Comparison of ENCODE assay signal across 14 mouse cellular contexts in the genomic region with DNA sequence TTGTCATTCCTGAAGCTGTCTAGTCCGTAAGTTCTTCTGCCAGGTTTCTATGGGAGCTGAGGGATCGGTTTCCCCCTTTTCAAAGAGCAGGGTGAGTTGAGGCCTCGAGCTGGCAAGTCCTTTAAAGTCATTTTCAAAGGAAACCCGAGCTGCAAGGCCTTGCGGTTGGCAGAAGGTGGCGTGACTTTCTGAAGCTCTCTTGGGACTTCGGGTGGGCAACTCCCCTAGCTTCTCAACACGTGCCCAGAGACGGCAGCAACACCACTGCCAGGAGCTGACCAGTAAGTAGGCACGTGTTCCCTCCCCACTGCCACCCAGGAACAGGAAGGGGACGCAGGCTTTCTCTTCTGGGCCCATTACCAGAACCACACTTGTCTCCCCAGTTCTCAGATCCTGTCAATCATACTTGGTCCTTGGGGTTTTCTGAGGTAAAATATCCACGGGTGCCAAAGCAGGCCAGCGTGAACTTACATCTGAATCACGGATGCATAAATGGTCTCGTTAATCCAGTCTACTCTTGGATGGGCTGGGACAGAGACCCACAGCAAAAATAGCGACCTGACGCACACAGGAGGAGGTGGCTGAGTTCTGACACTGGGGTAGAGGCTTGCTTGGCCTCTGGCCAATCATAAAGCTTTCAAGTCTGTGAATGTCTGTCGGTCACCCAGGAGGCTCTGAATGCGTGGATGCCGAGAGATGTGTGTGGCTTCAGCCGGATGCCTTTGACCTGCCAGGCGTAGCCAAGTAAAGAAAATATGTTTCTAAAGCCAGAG. TPM values are rescaled to one million over a fixed set of nuclear protein-coding genes. Genes with fewer than 3 reads are reported as not detected.
DNase-seq lines count a peak whose midpoint lies in the region; ATAC-seq and TF ChIP-seq lines count a peak whose summit lies in the region.
"Had no signal": no experiment of that assay in that cellular context is flagged by ENCODE, and none has a peak within 500 bp of the region (broad histone marks: within the 10 kb centered on the region; RNA-seq: fewer than 3 reads in every experiment).

No protein-coding gene starts in this region.

- H3K36me3 ChIP-seq in forebrain, postnatal 0 days (ENCODE audit: insufficient read depth): peaks cover 5% of the 10 kb centered on the region; the same call in 1 of the 2 replicates
- H3K36me3 ChIP-seq in forebrain, embryonic 12.5 days (replicated peaks): no peaks in the 10 kb centered on the region
- peaks cover 9% of the 10 kb centered on the region for H3K36me3 ChIP-seq in neural tube, embryonic 13.5 days

- H3K4me3 ChIP-seq in forebrain, postnatal 0 days (ENCODE audit: low read depth, low read length): no peak overlapping the region
- no peak overlapping the region for H3K4me3 ChIP-seq in forebrain, embryonic 12.5 days (replicated peaks)
- H3K4me3 ChIP-seq in neural tube, embryonic 13.5 days: no peak overlapping the region
- peak overlapping the region; percentile 29; the same call in 1 of the 2 replicates for H3K4me3 ChIP-seq in gastrocnemius, adult 2 months
- H3K4me3 ChIP-seq: heart, adult 2 months; stomach, embryonic 15.5 days had no signal

- peak; percentile 15; the same call in 1 of the 2 replicates for TF ChIP-seq CTCF in forebrain, postnatal 0 days (IDR thresholded peaks at IDR 0.05; ENCODE audit: low read depth)
- no peak for TF ChIP-seq CTCF in gastrocnemius, adult 2 months (IDR thresholded peaks at IDR 0.05)

- intact Hi-C loops in gastrocnemius, adult 2 months (cut with DNase I): loop anchor here (2.0 to 5.0 kb wide), 2 partner anchors 1298 to 1385 kb away; no protein-coding TSS in a partner anchor

- H3K4me2 ChIP-seq in forebrain, postnatal 0 days (ENCODE audit: low read depth): no peak overlapping the region
- H3K4me2 ChIP-seq in forebrain, embryonic 12.5 days: no peak overlapping the region
- H3K4me2 ChIP-seq in neural tube, embryonic 13.5 days: no peak overlapping the region
- H3K4me2 ChIP-seq: lung, embryonic 14.5 days; stomach, embryonic 15.5 days had no signal

- DNase-seq in forebrain, postnatal 0 days: no peak
- no peak for DNase-seq in neural tube, embryonic 10.5 days (ENCODE audit: extremely low spot score, low spot score)
- peak; percentile 82 for DNase-seq in gastrocnemius, adult 2 months
- peak; percentile 85 for DNase-seq in skeletal muscle tissue, adult 2 months (ENCODE audit: low read depth, low spot score)
- DNase-seq in right cerebral cortex, postnatal 36 days (ENCODE audit: low spot score in 2 of 2): no peak
- DNase-seq: lung, embryonic 14.5 days had no signal

- H3K9ac ChIP-seq in forebrain, postnatal 0 days: no peak overlapping the region
- H3K9ac ChIP-seq in forebrain, embryonic 12.5 days: no peak overlapping the region
- H3K9ac ChIP-seq in neural tube, embryonic 13.5 days: no peak overlapping the region
- H3K9ac ChIP-seq: lung, embryonic 14.5 days; stomach, embryonic 15.5 days had no signal

- no peak overlapping the region for H3K27ac ChIP-seq in forebrain, postnatal 0 days (ENCODE audit: low read depth, low read length)
- H3K27ac ChIP-seq in forebrain, embryonic 12.5 days: no peak overlapping the region
- H3K27ac ChIP-seq in neural tube, embryonic 13.5 days (replicated peaks): no peak overlapping the region
- H3K27ac ChIP-seq in gastrocnemius, adult 2 months: peak overlapping the region; percentile 92
- H3K27ac ChIP-seq: heart, adult 2 months; stomach, embryonic 15.5 days had no signal

- WGBS in forebrain, postnatal 0 days: 40% methylated on average over 22 of the region's 22 CpGs
- 67% methylated on average over 22 of the region's 22 CpGs for WGBS in forebrain, embryonic 12.5 days
- WGBS in neural tube, embryonic 13.5 days: 66% methylated on average over 22 of the region's 22 CpGs

- no peaks in the 10 kb centered on the region for H3K27me3 ChIP-seq in forebrain, postnatal 0 days (ENCODE audit: insufficient read depth, low read length)
- H3K27me3 ChIP-seq in forebrain, embryonic 12.5 days: no peaks in the 10 kb centered on the region
- H3K27me3 ChIP-seq in neural tube, embryonic 13.5 days: no peaks in the 10 kb centered on the region
- H3K27me3 ChIP-seq: stomach, embryonic 15.5 days had no signal

- H3K4me1 ChIP-seq in forebrain, postnatal 0 days (ENCODE audit: insufficient read depth): no peaks in the 10 kb centered on the region
- H3K4me1 ChIP-seq in forebrain, embryonic 12.5 days: peaks cover 14% of the 10 kb centered on the region
- H3K4me1 ChIP-seq in neural tube, embryonic 13.5 days (replicated peaks): no peaks in the 10 kb centered on the region
- H3K4me1 ChIP-seq: stomach, embryonic 15.5 days had no signal

- ATAC-seq in forebrain, postnatal 0 days: peak; percentile 51
- ATAC-seq in forebrain, embryonic 12.5 days (ENCODE audit: low FRiP score): no peak
- ATAC-seq in neural tube, embryonic 13.5 days (ENCODE audit: low read depth): 0 out of 2 replicates have a peak, but pooled peaks have one; percentile 36
- ATAC-seq: activated CD4-positive, CD25-positive, alpha-beta regulatory T cell, adult 4 months had no signal

- no peaks in the 10 kb centered on the region for H3K9me3 ChIP-seq in forebrain, postnatal 0 days (ENCODE audit: low read length)
- no peaks in the 10 kb centered on the region for H3K9me3 ChIP-seq in forebrain, embryonic 12.5 days
- H3K9me3 ChIP-seq in neural tube, embryonic 13.5 days: no peaks in the 10 kb centered on the region
- H3K9me3 ChIP-seq: stomach, embryonic 15.5 days had no signal

RNA-seq across cellular contexts. Expression of a gene that starts 24.2 kb away (rescaled TPM):
- total RNA-seq in forebrain, postnatal 0 days (2014; rRNA removed): not detected in 2 replicates
- polyA plus RNA-seq in forebrain, postnatal 0 days (2015; fragmentation: Nextera tagmentation; extraction: Ambion mirVana): not detected in 2 replicates
- not detected in 2 replicates for polyA plus RNA-seq in forebrain, embryonic 12.5 days (2016; fragmentation: Nextera tagmentation; extraction: Ambion mirVana)
- not detected in 2 replicates for polyA plus RNA-seq in neural tube, embryonic 13.5 days (2015; fragmentation: Nextera tagmentation; extraction: Ambion mirVana)
- not detected for total RNA-seq in gastrocnemius, adult 2 months (2021)
- total RNA-seq: heart, adult 2 months had no signal
- polyA plus RNA-seq: activated CD4-positive, CD25-positive, alpha-beta regulatory T cell, adult 4 months; heart, adult 2 months; intestine, embryonic 14.5 days; large intestine, adult 2 months; limb, embryonic 11.5 days; lung, embryonic 14.5 days; stomach, embryonic 15.5 days had no signal

RNA-seq across cellular contexts. Expression of a gene that starts 24.6 kb away (rescaled TPM):
- 7.5 and 9.2 TPM in 2 replicates for total RNA-seq in forebrain, postnatal 0 days (2014; rRNA removed)
- polyA plus RNA-seq in forebrain, postnatal 0 days (2015; fragmentation: Nextera tagmentation; extraction: Ambion mirVana): 0.69 and 0.92 TPM in 2 replicates
- polyA plus RNA-seq in forebrain, embryonic 12.5 days (2016; fragmentation: Nextera tagmentation; extraction: Ambion mirVana): 0.40 and 0.42 TPM in 2 replicates
- polyA plus RNA-seq in neural tube, embryonic 13.5 days (2015; fragmentation: Nextera tagmentation; extraction: Ambion mirVana): 0.37 and 0.53 TPM in 2 replicates
- 10 to 100 TPM; 62.7 to 71.2 TPM for total RNA-seq in gastrocnemius, adult 2 months (2021)

RNA-seq across cellular contexts. Expression of a gene that starts 31.9 kb away (rescaled TPM):
- 0.38 and 0.62 TPM in 2 replicates for total RNA-seq in forebrain, postnatal 0 days (2014; rRNA removed)
- 0.24 and 0.36 TPM in 2 replicates for polyA plus RNA-seq in forebrain, postnatal 0 days (2015; fragmentation: Nextera tagmentation; extraction: Ambion mirVana)
- polyA plus RNA-seq in forebrain, embryonic 12.5 days (2016; fragmentation: Nextera tagmentation; extraction: Ambion mirVana): 0.29 and 0.83 TPM in 2 replicates
- not detected in 2 replicates for polyA plus RNA-seq in neural tube, embryonic 13.5 days (2015; fragmentation: Nextera tagmentation; extraction: Ambion mirVana)
- total RNA-seq in gastrocnemius, adult 2 months (2021): not detected
- total RNA-seq: heart, adult 2 months had no signal
- polyA plus RNA-seq: activated CD4-positive, CD25-positive, alpha-beta regulatory T cell, adult 4 months; heart, adult 2 months; intestine, embryonic 14.5 days; large intestine, adult 2 months; limb, embryonic 11.5 days; lung, embryonic 14.5 days; stomach, embryonic 15.5 days had no signal

Comparison
In these comparisons a context has a peak if more than half of its experiments do, and no peak if none do; other contexts are left out.
1. DNase-seq: peak in gastrocnemius, adult 2 months (single experiment) and skeletal muscle tissue, adult 2 months (single experiment); none in forebrain, postnatal 0 days (single experiment), neural tube, embryonic 10.5 days (single experiment) and right cerebral cortex, postnatal 36 days (0 of 2).